Mouse (Mus musculus): ENCODE measurements around the gene Fbxl17.

GRCm38 (mm10) chr17:63405471-63405870 is 94.3 kb downstream of the Fbxl17 start:
- TF ChIP-seq CTCF (IDR thresholded peaks at IDR 0.05; ENCODE audit: borderline replicate concordance, insufficient read depth, low read length) (no peak), POLR2A (IDR thresholded peaks at IDR 0.05; ENCODE audit: low read depth, low read length) (no peak)

Data from embryonic fibroblast, embryonic 13.5 days (primary cell).